Mouse (Mus musculus) liver (tissue): ENCODE results near the gene Tmem266.

Source experiments
- DNase-seq: peaks from one replicate; pipeline ENCODE4 v3.0.0-alpha.2; 2020; ENCODE audit warnings: mixed read lengths

Tmem266 gene

DNA sequence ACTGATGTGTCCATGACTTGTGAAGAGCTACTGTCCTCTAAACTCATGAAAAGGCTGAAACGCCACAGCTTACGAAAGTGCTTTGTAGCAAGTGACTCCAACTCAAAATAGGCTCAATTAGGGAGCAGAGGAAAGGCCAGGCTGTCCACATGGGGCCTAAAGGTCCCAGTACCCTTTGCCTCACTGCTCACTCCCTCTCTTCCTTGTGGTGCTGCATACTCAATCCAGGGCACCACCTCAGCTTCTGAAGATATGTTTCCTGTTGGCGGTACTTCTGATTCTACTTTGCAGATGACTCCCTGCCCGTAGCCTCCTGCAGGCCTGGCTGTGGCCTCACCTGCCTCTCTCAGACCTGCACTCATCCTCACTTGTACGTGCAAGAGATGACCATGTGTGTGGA lies 126.7 kb downstream of the Tmem266 start:
- DNase-seq, result no peak

GRCm38 (mm10) chr9:55468397-55468796 lies 141.7 kb downstream of the Tmem266 start:
- no peak for DNase-seq

DNA sequence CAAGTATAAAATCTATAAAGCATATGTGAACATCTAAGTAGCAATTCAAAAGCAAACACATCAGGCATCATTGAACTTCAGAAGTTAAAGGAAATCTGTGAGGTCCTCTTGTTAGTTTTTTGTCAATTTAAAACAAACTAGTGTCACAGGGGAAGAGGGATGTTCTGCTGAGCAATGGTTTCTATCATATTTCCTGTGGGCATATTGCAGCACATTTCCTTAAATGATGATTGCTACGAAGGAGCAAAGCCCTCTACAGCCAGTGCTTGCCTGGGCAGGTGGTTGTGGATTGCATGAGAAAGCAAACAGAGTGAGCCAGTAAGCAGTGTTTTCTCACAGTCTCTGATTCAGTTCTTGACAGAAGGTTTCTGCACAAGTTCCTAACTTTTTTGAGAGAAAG lies 149.4 kb downstream of the Tmem266 start:
- DNase-seq, result no peak

- no peak for DNase-seq
These were observed 152.0 kb downstream of the Tmem266 start for GRCm38 (mm10) chr9:55478699-55479098.

DNA sequence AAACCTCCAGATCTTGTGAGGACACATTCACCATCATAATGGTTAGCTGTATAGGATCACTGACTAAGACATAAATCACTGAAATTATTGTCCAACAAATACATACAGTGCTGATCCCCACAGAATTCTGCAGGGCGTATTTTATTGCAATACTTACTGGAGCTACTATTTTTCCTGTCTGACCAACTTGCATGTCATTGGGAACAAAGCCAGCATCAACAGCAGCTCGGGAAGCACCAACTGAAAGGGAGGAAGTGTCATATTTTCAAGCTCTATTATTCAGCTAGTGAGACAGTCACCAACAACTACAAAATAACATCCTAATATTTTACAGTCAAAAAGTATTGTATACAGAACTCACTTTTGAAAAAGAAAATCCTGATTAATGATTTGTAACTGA lies 155.4 kb downstream of the Tmem266 start:
- no peak for DNase-seq
